Mouse (Mus musculus): Measurements from ENCODE around the gene Smarca4.

- TF ChIP-seq CTCF (IDR thresholded peaks at IDR 0.05; ENCODE audit: low read depth, low read length), result no peak
- TF ChIP-seq POLR2A (IDR thresholded peaks at IDR 0.05; ENCODE audit: borderline replicate concordance, low read depth, low read length), result no peak
These were observed 116.3 kb downstream of the Smarca4 start for GRCm38 (mm10) chr9:21732288-21732687.

All from bone marrow macrophage, adult 2 months (primary cell).